Mouse (Mus musculus): ENCODE measurements around the gene Pgr. TPM values are rescaled to one million over a fixed set of nuclear protein-coding genes. Genes with fewer than 3 reads are reported as not detected.
A peak's percentile ranks its signal among the peaks of the same experiment; 100 is the strongest.

Pgr gene
- polyA plus RNA-seq, 1 experiment from 2014 or later: 0.47 TPM

GRCm38 (mm10) chr9:8927561-8927960 lies 27.9 kb downstream of the Pgr start:
- H3K4me3 ChIP-seq (ENCODE audit: low read depth, low read length): no peak overlapping the region
- no peaks in the 10 kb centered on the region for H3K27me3 ChIP-seq (replicated peaks; ENCODE audit: control insufficient read depth, insufficient read depth, low read length)
- no peak for DNase-seq (ENCODE audit: low spot score)
- H3K9ac ChIP-seq (ENCODE audit: low read length): no peak overlapping the region
- no peak overlapping the region for H3K4me2 ChIP-seq (ENCODE audit: low read length)
- H3K4me1 ChIP-seq (ENCODE audit: control insufficient read depth, insufficient read depth, low read length): no peaks in the 10 kb centered on the region
- no peak overlapping the region for H3K27ac ChIP-seq (ENCODE audit: low read depth, low read length)
- WGBS: 88% methylated on average over 2 of the region's 2 CpGs
- H3K9me3 ChIP-seq (replicated peaks; ENCODE audit: control insufficient read depth, low read length): no peaks in the 10 kb centered on the region
- no peaks in the 10 kb centered on the region for H3K36me3 ChIP-seq (ENCODE audit: control insufficient read depth, insufficient read depth, low read length)
- no peak for ATAC-seq

GRCm38 (mm10) chr9:8937753-8938152 lies 38.1 kb downstream of the Pgr start:
- Histone ChIP-seq H3K9ac (ENCODE audit: low read length) (no peak overlapping the region), H3K4me1 (ENCODE audit: control insufficient read depth, insufficient read depth, low read length) (no peaks in the 10 kb centered on the region), H3K36me3 (ENCODE audit: control insufficient read depth, insufficient read depth, low read length) (no peaks in the 10 kb centered on the region), H3K9me3 (replicated peaks; ENCODE audit: control insufficient read depth, low read length) (no peaks in the 10 kb centered on the region), H3K4me2 (ENCODE audit: low read length) (no peak overlapping the region), H3K27me3 (replicated peaks; ENCODE audit: control insufficient read depth, insufficient read depth, low read length) (no peaks in the 10 kb centered on the region), H3K4me3 (ENCODE audit: low read depth, low read length) (no peak overlapping the region), H3K27ac (ENCODE audit: low read depth, low read length) (no peak overlapping the region)
- DNase-seq (ENCODE audit: low spot score): no peak
- WGBS: 33% methylated on average over 1 of the region's 1 CpGs
- no peak for ATAC-seq

DNA sequence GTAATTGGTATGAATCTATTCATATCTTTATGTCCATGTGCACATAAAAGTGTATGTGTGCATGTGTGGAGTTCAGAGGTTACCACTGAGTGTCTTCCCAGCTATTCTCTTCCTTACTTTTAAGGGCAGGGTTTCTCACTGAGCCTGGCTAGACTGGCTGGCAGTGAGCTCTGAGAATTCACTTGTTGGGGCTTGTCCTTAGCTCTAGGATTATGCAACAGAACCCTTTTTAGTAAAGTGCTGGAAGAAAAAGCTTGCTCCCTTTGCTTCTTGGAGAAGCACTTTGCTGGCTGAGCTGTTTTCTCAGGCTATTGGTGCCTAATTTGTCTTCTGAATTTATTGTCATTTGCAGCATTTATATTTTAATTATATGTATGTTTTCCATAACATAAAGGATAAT lies 53.7 kb downstream of the Pgr start:
- Histone ChIP-seq H3K36me3 (ENCODE audit: control insufficient read depth, insufficient read depth, low read length) (no peaks in the 10 kb centered on the region), H3K9ac (ENCODE audit: low read length) (no peak overlapping the region), H3K4me2 (ENCODE audit: low read length) (no peak overlapping the region), H3K4me3 (ENCODE audit: low read depth, low read length) (no peak overlapping the region), H3K27ac (ENCODE audit: low read depth, low read length) (no peak overlapping the region), H3K27me3 (replicated peaks; ENCODE audit: control insufficient read depth, insufficient read depth, low read length) (no peaks in the 10 kb centered on the region), H3K4me1 (ENCODE audit: control insufficient read depth, insufficient read depth, low read length) (no peaks in the 10 kb centered on the region), H3K9me3 (replicated peaks; ENCODE audit: control insufficient read depth, low read length) (no peaks in the 10 kb centered on the region)
- DNase-seq (ENCODE audit: low spot score) (no peak), ATAC-seq (no peak)

- no peaks in the 10 kb centered on the region for H3K36me3 ChIP-seq (ENCODE audit: control insufficient read depth, insufficient read depth, low read length)
- WGBS: 73% methylated on average over 8 of the region's 8 CpGs
- DNase-seq (ENCODE audit: low spot score): peak; percentile 59
Observed at GRCm38 (mm10) chr9:8964512-8965133, 65.0 kb downstream of the Pgr start.

DNA sequence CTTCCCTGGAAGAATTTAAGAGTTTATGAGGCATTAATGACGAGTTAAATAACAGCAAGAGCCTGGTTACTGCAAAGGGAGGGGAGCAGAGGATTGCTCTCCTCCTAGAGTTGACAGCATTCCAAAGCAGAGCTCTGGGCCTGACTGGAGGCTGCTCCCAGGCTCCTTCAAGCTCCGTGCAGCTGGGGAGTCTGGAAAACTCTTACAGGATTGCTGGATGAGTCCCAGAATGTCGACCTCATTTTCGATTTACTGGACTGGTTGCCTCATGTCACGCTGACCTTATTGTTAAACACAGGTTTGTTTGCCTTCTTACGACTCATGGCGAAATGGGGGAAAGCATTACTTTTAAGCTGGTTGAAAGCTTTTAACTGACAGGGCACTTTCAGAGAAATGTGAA lies 70.6 kb downstream of the Pgr start:
- no peaks in the 10 kb centered on the region for H3K4me1 ChIP-seq (ENCODE audit: control insufficient read depth, insufficient read depth, low read length)
- DNase-seq (ENCODE audit: low spot score) (peak; percentile 36), ATAC-seq (0 out of 2 replicates have a peak, but pooled peaks have one; percentile 26)
- H3K36me3 ChIP-seq (ENCODE audit: control insufficient read depth, insufficient read depth, low read length): no peaks in the 10 kb centered on the region
- no peak overlapping the region for H3K9ac ChIP-seq (ENCODE audit: low read length)
- no peak overlapping the region for H3K27ac ChIP-seq (ENCODE audit: low read depth, low read length)
- 65% methylated on average over 7 of the region's 7 CpGs for WGBS
- no peak overlapping the region for H3K4me3 ChIP-seq (ENCODE audit: low read depth, low read length)
- no peaks in the 10 kb centered on the region for H3K27me3 ChIP-seq (replicated peaks; ENCODE audit: control insufficient read depth, insufficient read depth, low read length)
- no peaks in the 10 kb centered on the region for H3K9me3 ChIP-seq (replicated peaks; ENCODE audit: control insufficient read depth, low read length)
- H3K4me2 ChIP-seq (ENCODE audit: low read length): no peak overlapping the region

More at GRCm38 (mm10) chr9:8964512-8965133, 65.0 kb downstream of the Pgr start:
- H3K27ac ChIP-seq (ENCODE audit: low read depth, low read length): no peak overlapping the region
- no peaks in the 10 kb centered on the region for H3K4me1 ChIP-seq (ENCODE audit: control insufficient read depth, insufficient read depth, low read length)
- ATAC-seq: peak; percentile 62; the same call in 1 of the 2 replicates
- H3K4me3 ChIP-seq (ENCODE audit: low read depth, low read length): no peak overlapping the region
- H3K27me3 ChIP-seq (replicated peaks; ENCODE audit: control insufficient read depth, insufficient read depth, low read length): no peaks in the 10 kb centered on the region
- no peak overlapping the region for H3K4me2 ChIP-seq (ENCODE audit: low read length)
- no peaks in the 10 kb centered on the region for H3K9me3 ChIP-seq (replicated peaks; ENCODE audit: control insufficient read depth, low read length)
- H3K9ac ChIP-seq (ENCODE audit: low read length): no peak overlapping the region

DNA sequence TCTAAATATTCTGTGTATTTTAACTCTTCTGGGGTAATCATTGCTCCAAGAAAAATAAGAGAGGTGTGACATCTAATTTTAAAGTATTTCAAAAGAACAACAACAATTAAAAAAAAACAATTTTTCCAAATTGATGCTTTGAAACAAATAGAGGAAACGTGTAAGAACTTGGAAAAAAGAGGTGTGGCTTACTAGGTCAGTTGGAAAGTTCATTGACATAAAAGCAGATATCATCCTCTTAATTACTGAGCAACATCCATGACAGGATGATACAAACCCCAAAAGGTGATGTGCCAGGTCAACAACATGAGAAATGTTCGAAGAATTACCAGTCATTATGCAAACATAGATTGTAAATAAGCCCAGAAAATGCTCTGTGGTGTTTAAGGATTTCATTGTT lies 71.9 kb downstream of the Pgr start, which contains the start of gene Gm16485:
Gene Gm16485, plus strand, starts transcription at position 301 of the 400 bp plus-strand sequence.
- Histone ChIP-seq H3K9ac (ENCODE audit: low read length) (no peak within 1 kb of the TSS), H3K4me1 (ENCODE audit: control insufficient read depth, insufficient read depth, low read length) (no peaks in the 10 kb centered on the region), H3K9me3 (replicated peaks; ENCODE audit: control insufficient read depth, low read length) (no peaks in the 10 kb centered on the region), H3K4me3 (ENCODE audit: low read depth, low read length) (no peak within 1 kb of the TSS), H3K36me3 (ENCODE audit: control insufficient read depth, insufficient read depth, low read length) (no peaks in the 10 kb centered on the region), H3K27me3 (replicated peaks; ENCODE audit: control insufficient read depth, insufficient read depth, low read length) (no peaks in the 10 kb centered on the region), H3K4me2 (ENCODE audit: low read length) (no peak within 1 kb of the TSS), H3K27ac (ENCODE audit: low read depth, low read length) (no peak within 1 kb of the TSS)
- ATAC-seq: no peak
- no peak for DNase-seq (ENCODE audit: low spot score)
- WGBS: 84% methylated on average over 2 of the region's 2 CpGs

DNA sequence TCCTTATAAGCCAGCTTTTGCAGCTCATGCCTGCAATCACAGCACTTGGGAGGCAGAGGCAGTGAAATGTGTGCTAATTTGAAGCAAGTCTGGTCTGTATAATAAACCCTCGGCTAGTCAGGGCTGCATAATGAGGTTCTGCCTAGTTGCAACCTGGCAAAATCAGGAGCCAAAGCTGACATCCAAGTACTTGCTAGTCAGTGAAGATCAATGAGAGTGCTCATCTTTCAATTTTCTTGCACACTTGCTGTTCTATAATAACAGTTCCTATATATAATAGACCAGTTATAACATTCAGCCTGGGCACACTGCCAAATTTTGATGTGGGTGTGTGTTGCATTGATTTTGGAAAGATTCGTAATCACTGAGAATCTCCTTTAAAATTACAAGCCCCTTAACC lies 78.1 kb downstream of the Pgr start:
- ATAC-seq (peak; percentile 32; the same call in 1 of the 2 replicates), DNase-seq (ENCODE audit: low spot score) (peak; percentile 51)
- Histone ChIP-seq H3K4me2 (ENCODE audit: low read length) (no peak overlapping the region), H3K9me3 (replicated peaks; ENCODE audit: control insufficient read depth, low read length) (no peaks in the 10 kb centered on the region), H3K4me3 (ENCODE audit: low read depth, low read length) (no peak overlapping the region), H3K9ac (ENCODE audit: low read length) (no peak overlapping the region), H3K4me1 (ENCODE audit: control insufficient read depth, insufficient read depth, low read length) (no peaks in the 10 kb centered on the region), H3K27ac (ENCODE audit: low read depth, low read length) (no peak overlapping the region), H3K27me3 (replicated peaks; ENCODE audit: control insufficient read depth, insufficient read depth, low read length) (no peaks in the 10 kb centered on the region), H3K36me3 (ENCODE audit: control insufficient read depth, insufficient read depth, low read length) (no peaks in the 10 kb centered on the region)
- 26% methylated on average over 2 of the region's 2 CpGs for WGBS

GRCm38 (mm10) chr9:8982315-8982714 lies 82.7 kb downstream of the Pgr start:
- ATAC-seq: no peak
- no peak overlapping the region for H3K4me3 ChIP-seq (ENCODE audit: low read depth, low read length)
- WGBS: 73% methylated on average over 3 of the region's 3 CpGs
- H3K9me3 ChIP-seq (replicated peaks; ENCODE audit: control insufficient read depth, low read length): no peaks in the 10 kb centered on the region
- H3K27ac ChIP-seq (ENCODE audit: low read depth, low read length): no peak overlapping the region
- H3K36me3 ChIP-seq (ENCODE audit: control insufficient read depth, insufficient read depth, low read length): no peaks in the 10 kb centered on the region
- no peak for DNase-seq (ENCODE audit: low spot score)
- H3K27me3 ChIP-seq (replicated peaks; ENCODE audit: control insufficient read depth, insufficient read depth, low read length): no peaks in the 10 kb centered on the region
- H3K4me1 ChIP-seq (ENCODE audit: control insufficient read depth, insufficient read depth, low read length): no peaks in the 10 kb centered on the region
- no peak overlapping the region for H3K4me2 ChIP-seq (ENCODE audit: low read length)
- no peak overlapping the region for H3K9ac ChIP-seq (ENCODE audit: low read length)

GRCm38 (mm10) chr9:8996494-8996893 lies 96.9 kb downstream of the Pgr start:
- Histone ChIP-seq H3K9ac (ENCODE audit: low read length) (no peak overlapping the region), H3K36me3 (ENCODE audit: control insufficient read depth, insufficient read depth, low read length) (no peaks in the 10 kb centered on the region), H3K27ac (ENCODE audit: low read depth, low read length) (no peak overlapping the region), H3K4me3 (ENCODE audit: low read depth, low read length) (no peak overlapping the region), H3K27me3 (replicated peaks; ENCODE audit: control insufficient read depth, insufficient read depth, low read length) (no peaks in the 10 kb centered on the region), H3K4me1 (ENCODE audit: control insufficient read depth, insufficient read depth, low read length) (no peaks in the 10 kb centered on the region), H3K4me2 (ENCODE audit: low read length) (no peak overlapping the region), H3K9me3 (replicated peaks; ENCODE audit: control insufficient read depth, low read length) (no peaks in the 10 kb centered on the region)
- WGBS: 82% methylated on average over 2 of the region's 2 CpGs
- DNase-seq (ENCODE audit: low spot score): no peak
- ATAC-seq: no peak

Measured in forebrain, embryonic 14.5 days (tissue).